Mouse (Mus musculus) retina, postnatal 1 day (tissue): Measurements from ENCODE around the gene Tpp1.
A peak's percentile ranks its signal among the peaks of the same experiment; 100 is the strongest.
"Not testable (repeated sequence)": the region's sequence is repeated elsewhere in the genome, so short reads cannot be mapped to it uniquely, and the experiment has no call there.

Source experiments
- DNase-seq: peaks from one replicate; pipeline ENCODE4 v3.0.0-alpha.2; 2012

Gene Tpp1

GRCm38 (mm10) chr7:105761813-105762484 lies 9.9 kb upstream of the Tpp1 start:
- DNase-seq = no peak

GRCm38 (mm10) chr7:105753281-105753680 lies 1.2 kb upstream of the Tpp1 start:
- DNase-seq = no peak

- no peak for DNase-seq
These were observed 681 bp upstream of the Tpp1 start for GRCm38 (mm10) chr7:105752716-105753115.

- DNase-seq = no peak
These were observed 4.3 kb downstream of the Tpp1 start for GRCm38 (mm10) chr7:105747776-105748175.

GRCm38 (mm10) chr7:105743926-105744590 lies 8.0 kb downstream of the Tpp1 start, which contains the start of gene Taf10:
Gene Taf10, minus strand, starts transcription at chr7:105744361.
- peak; percentile 94 for DNase-seq

- DNase-seq = not testable (repeated sequence)
These were observed 8.6 kb downstream of the Tpp1 start for GRCm38 (mm10) chr7:105743246-105743925.

- DNase-seq = not testable (repeated sequence)
These were observed 9.4 kb downstream of the Tpp1 start for GRCm38 (mm10) chr7:105742539-105743215.

GRCm38 (mm10) chr7:105741978-105742377 lies 10.1 kb downstream of the Tpp1 start:
- DNase-seq = no peak

GRCm38 (mm10) chr7:105740851-105741250 lies 11.2 kb downstream of the Tpp1 start:
- DNase-seq = no peak

GRCm38 (mm10) chr7:105740089-105740795 lies 11.8 kb downstream of the Tpp1 start:
- DNase-seq = no peak

- peak; percentile 59 for DNase-seq
These were observed 13.1 kb downstream of the Tpp1 start for GRCm38 (mm10) chr7:105738948-105739347.

GRCm38 (mm10) chr7:105738286-105738685 lies 13.7 kb downstream of the Tpp1 start:
- DNase-seq = no peak

GRCm38 (mm10) chr7:105737648-105738047 lies 14.4 kb downstream of the Tpp1 start:
- DNase-seq = no peak

GRCm38 (mm10) chr7:105736911-105737521 lies 15.0 kb downstream of the Tpp1 start, which contains the start of gene Rrp8:
Gene Rrp8, minus strand, starts transcription at chr7:105737385.
- no peak for DNase-seq

GRCm38 (mm10) chr7:105736264-105736901 lies 15.7 kb downstream of the Tpp1 start, which contains the start of gene Ilk:
Gene Ilk, plus strand, starts transcription at chr7:105736592.
- DNase-seq = peak; percentile 94

- DNase-seq = not testable (repeated sequence)
These were observed 16.6 kb downstream of the Tpp1 start for GRCm38 (mm10) chr7:105735464-105735863.

- no peak for DNase-seq
These were observed 17.2 kb downstream of the Tpp1 start for GRCm38 (mm10) chr7:105734826-105735225.

- DNase-seq = no peak
These were observed 18.2 kb downstream of the Tpp1 start for GRCm38 (mm10) chr7:105733836-105734235.

- DNase-seq = no peak
These were observed 23.2 kb downstream of the Tpp1 start for GRCm38 (mm10) chr7:105728701-105729428.

GRCm38 (mm10) chr7:105726980-105727325 lies 25.1 kb downstream of the Tpp1 start:
- DNase-seq = no peak
